Mouse (Mus musculus): ENCODE results near the gene Elmo1. TPM values are rescaled to one million over a fixed set of nuclear protein-coding genes. Genes with fewer than 3 reads are reported as not detected.

The Elmo1 gene
- polyA plus RNA-seq, 1 experiment, result 16.1 TPM

DNA sequence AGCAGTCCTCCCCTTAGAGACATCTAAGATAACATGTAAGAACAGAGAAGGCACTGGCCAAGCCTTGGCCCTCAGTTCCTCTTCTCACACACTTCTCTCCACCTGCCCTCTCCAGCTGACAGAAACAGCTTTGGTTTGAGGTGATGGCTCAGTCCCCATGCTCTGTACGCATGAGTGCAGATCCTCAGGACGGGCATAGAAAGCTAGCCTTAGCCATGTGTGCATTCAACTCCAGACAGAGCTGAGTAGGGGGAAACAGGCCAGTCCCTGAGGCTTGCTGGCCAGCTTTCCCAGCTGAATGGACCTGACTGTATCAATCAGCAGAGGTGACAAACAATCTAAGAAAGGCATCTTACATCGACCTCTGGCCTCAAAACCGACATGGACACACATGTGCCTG, 435.4 kb downstream of the Elmo1 start:
- no peaks in the 10 kb centered on the region for H3K27me3 ChIP-seq (ENCODE audit: control insufficient read depth, insufficient read depth, low read length, poor library complexity, severe bottlenecking)
- TF ChIP-seq EP300 (IDR thresholded peaks at IDR 0.05; ENCODE audit: insufficient read depth, low read depth, low read length) (no peak), CTCF (IDR thresholded peaks at IDR 0.05; ENCODE audit: low read depth, low read length) (no peak), POLR2A (IDR thresholded peaks at IDR 0.05; ENCODE audit: insufficient read depth, low read length) (no peak)

DNA sequence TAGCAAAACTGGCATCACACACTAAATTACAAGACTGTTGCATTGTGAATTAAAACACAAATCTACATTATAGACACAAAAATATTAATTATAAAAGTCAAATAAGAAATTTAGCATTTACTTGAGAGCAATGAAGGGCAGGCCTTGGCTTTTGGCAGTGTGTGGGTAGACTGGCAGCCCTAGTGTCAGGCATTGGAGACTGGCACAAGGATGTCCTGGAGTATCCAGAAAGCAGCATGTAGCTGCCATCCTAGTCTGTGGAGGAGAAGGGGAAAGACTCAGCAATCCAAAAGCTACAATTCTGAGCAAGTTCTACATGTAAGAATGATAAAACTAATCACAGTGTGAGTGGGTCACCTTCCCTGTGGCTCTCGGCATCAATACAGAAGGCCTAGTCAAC, 446.7 kb downstream of the Elmo1 start:
- TF ChIP-seq POLR2A (IDR thresholded peaks at IDR 0.05; ENCODE audit: insufficient read depth, low read length) (no peak), EP300 (IDR thresholded peaks at IDR 0.05; ENCODE audit: insufficient read depth, low read depth, low read length) (no peak), CTCF (IDR thresholded peaks at IDR 0.05; ENCODE audit: low read depth, low read length) (no peak)
- no peak overlapping the region for H3K4me3 ChIP-seq (ENCODE audit: low read depth, low read length)
- H3K4me1 ChIP-seq (ENCODE audit: control insufficient read depth, insufficient read depth, low read length), result no peaks in the 10 kb centered on the region

More for the DNA sequence above, 435.4 kb downstream of the Elmo1 start:
- no peaks in the 10 kb centered on the region for H3K36me3 ChIP-seq (ENCODE audit: control insufficient read depth, insufficient read depth, low read length, poor library complexity, severe bottlenecking)
- H3K9ac ChIP-seq (ENCODE audit: low read depth, poor library complexity, severe bottlenecking), result no peak overlapping the region
- H3K9me3 ChIP-seq (replicated peaks; ENCODE audit: control insufficient read depth, insufficient read depth, low read length, poor library complexity, severe bottlenecking), result no peaks in the 10 kb centered on the region
- no peak overlapping the region for H3K4me3 ChIP-seq (ENCODE audit: low read depth, low read length)
- no peaks in the 10 kb centered on the region for H3K4me1 ChIP-seq (ENCODE audit: control insufficient read depth, insufficient read depth, low read length)
- no peak overlapping the region for H3K27ac ChIP-seq (ENCODE audit: insufficient read depth, low read length)

DNA sequence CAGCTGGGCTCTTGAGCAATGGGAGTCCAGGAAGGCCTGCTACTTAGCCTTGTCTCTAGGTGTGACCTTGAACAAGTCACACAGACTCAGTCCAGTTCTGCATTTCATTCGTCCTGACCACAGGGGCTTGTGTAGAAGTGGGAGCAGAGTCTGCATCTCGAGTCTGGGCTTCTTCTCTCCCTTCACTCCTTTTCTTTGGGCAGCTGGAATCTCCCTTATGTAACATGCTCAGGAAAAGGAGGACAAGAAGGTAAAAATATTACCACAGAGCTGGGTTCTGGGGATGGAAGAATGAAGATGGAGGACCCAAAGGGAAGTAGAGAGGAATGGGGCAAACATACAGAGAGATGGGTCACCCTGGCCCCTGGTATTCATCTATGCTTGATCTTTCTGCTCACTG, 447.1 kb downstream of the Elmo1 start:
- no peak overlapping the region for H3K27ac ChIP-seq (ENCODE audit: insufficient read depth, low read length)
- TF ChIP-seq CTCF (IDR thresholded peaks at IDR 0.05; ENCODE audit: low read depth, low read length) (no peak), EP300 (IDR thresholded peaks at IDR 0.05; ENCODE audit: insufficient read depth, low read depth, low read length) (no peak), POLR2A (IDR thresholded peaks at IDR 0.05; ENCODE audit: insufficient read depth, low read length) (no peak)
- no peaks in the 10 kb centered on the region for H3K27me3 ChIP-seq (ENCODE audit: control insufficient read depth, insufficient read depth, low read length, poor library complexity, severe bottlenecking)
- H3K9ac ChIP-seq (ENCODE audit: low read depth, poor library complexity, severe bottlenecking), result no peak overlapping the region
- H3K4me1 ChIP-seq (ENCODE audit: control insufficient read depth, insufficient read depth, low read length), result no peaks in the 10 kb centered on the region
- no peaks in the 10 kb centered on the region for H3K9me3 ChIP-seq (replicated peaks; ENCODE audit: control insufficient read depth, insufficient read depth, low read length, poor library complexity, severe bottlenecking)
- H3K36me3 ChIP-seq (ENCODE audit: control insufficient read depth, insufficient read depth, low read length, poor library complexity, severe bottlenecking), result no peaks in the 10 kb centered on the region
- no peak overlapping the region for H3K4me3 ChIP-seq (ENCODE audit: low read depth, low read length)

More for the DNA sequence above, 446.7 kb downstream of the Elmo1 start:
- Histone ChIP-seq H3K27ac (ENCODE audit: insufficient read depth, low read length) (no peak overlapping the region), H3K36me3 (ENCODE audit: control insufficient read depth, insufficient read depth, low read length, poor library complexity, severe bottlenecking) (no peaks in the 10 kb centered on the region), H3K9me3 (replicated peaks; ENCODE audit: control insufficient read depth, insufficient read depth, low read length, poor library complexity, severe bottlenecking) (no peaks in the 10 kb centered on the region), H3K27me3 (ENCODE audit: control insufficient read depth, insufficient read depth, low read length, poor library complexity, severe bottlenecking) (no peaks in the 10 kb centered on the region), H3K9ac (ENCODE audit: low read depth, poor library complexity, severe bottlenecking) (no peak overlapping the region)

DNA sequence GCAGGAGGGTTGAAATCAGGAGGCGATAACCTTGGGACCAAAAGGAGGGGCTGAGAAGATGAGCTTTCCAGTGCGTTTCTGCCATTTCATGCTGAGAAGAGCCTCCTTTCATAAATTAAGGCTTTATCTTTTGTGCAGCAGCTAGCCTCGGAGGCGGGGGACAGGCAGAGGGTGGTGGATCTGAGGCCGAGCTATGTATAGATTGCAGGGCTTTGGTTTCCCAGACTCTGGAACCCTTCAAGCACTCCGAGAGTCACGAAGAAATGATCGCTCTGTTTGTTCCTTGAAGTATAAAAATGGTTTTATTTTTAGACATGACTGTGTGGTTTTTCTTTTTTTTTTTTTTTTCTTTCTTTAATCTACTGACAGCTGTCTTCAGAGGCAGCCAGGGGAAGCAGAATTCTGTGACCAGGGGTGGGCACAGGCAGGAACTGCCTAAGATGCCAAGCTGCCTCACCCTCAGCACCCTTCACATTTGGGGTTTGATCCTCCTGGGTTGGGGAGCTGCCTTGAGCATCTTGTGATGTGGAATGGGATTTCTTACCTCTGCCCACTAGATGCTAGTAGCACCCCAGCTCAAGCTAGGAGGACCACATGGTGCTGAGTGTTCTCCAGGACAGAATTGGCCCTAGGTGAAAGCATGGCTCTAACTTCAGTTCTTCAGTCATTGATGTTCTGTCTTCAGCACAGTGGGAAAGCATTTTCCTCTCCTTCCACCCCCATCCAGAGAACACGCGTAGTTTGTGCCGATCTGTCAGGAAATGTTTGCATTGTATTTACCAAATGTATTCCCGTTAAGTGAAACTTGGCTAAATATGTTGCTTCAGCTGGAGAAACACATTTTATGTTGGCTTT, 448.0 kb downstream of the Elmo1 start:
- H3K4me1 ChIP-seq (ENCODE audit: control insufficient read depth, insufficient read depth, low read length), result no peaks in the 10 kb centered on the region
- no peaks in the 10 kb centered on the region for H3K27me3 ChIP-seq (ENCODE audit: control insufficient read depth, insufficient read depth, low read length, poor library complexity, severe bottlenecking)
- no peak overlapping the region for H3K4me3 ChIP-seq (ENCODE audit: low read depth, low read length)
- no peaks in the 10 kb centered on the region for H3K36me3 ChIP-seq (ENCODE audit: control insufficient read depth, insufficient read depth, low read length, poor library complexity, severe bottlenecking)
- no peak overlapping the region for H3K27ac ChIP-seq (ENCODE audit: insufficient read depth, low read length)
- TF ChIP-seq EP300 (IDR thresholded peaks at IDR 0.05; ENCODE audit: insufficient read depth, low read depth, low read length), result no peak
- no peak for TF ChIP-seq CTCF (IDR thresholded peaks at IDR 0.05; ENCODE audit: low read depth, low read length)
- no peak for TF ChIP-seq POLR2A (IDR thresholded peaks at IDR 0.05; ENCODE audit: insufficient read depth, low read length)
- H3K9me3 ChIP-seq (replicated peaks; ENCODE audit: control insufficient read depth, insufficient read depth, low read length, poor library complexity, severe bottlenecking), result no peaks in the 10 kb centered on the region
- no peak overlapping the region for H3K9ac ChIP-seq (ENCODE audit: low read depth, poor library complexity, severe bottlenecking)

DNA sequence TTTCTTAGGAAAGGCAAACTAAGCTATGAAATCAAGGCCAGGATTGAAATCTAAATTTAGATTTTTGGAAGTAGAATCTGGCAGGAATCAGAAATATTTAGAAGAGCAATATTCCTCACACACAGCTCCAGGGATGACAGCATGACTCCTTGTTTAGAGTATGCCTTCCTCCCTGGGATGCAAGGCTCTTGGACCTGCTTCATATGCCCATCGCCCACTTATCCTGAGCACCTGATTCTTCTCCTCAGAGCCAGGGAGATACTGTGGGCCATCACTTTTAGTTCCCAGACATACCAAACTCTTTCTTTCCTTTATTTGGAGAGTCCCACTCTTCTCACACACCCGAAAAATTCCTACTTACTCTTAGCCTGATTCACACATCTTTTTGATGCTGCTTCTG, 449.2 kb downstream of the Elmo1 start:
- Histone ChIP-seq H3K27ac (ENCODE audit: insufficient read depth, low read length) (no peak overlapping the region), H3K27me3 (ENCODE audit: control insufficient read depth, insufficient read depth, low read length, poor library complexity, severe bottlenecking) (no peaks in the 10 kb centered on the region), H3K4me3 (ENCODE audit: low read depth, low read length) (no peak overlapping the region), H3K36me3 (ENCODE audit: control insufficient read depth, insufficient read depth, low read length, poor library complexity, severe bottlenecking) (no peaks in the 10 kb centered on the region), H3K9me3 (replicated peaks; ENCODE audit: control insufficient read depth, insufficient read depth, low read length, poor library complexity, severe bottlenecking) (no peaks in the 10 kb centered on the region), H3K4me1 (ENCODE audit: control insufficient read depth, insufficient read depth, low read length) (no peaks in the 10 kb centered on the region), H3K9ac (ENCODE audit: low read depth, poor library complexity, severe bottlenecking) (no peak overlapping the region)
- TF ChIP-seq CTCF (IDR thresholded peaks at IDR 0.05; ENCODE audit: low read depth, low read length), result no peak
- no peak for TF ChIP-seq POLR2A (IDR thresholded peaks at IDR 0.05; ENCODE audit: insufficient read depth, low read length)
- no peak for TF ChIP-seq EP300 (IDR thresholded peaks at IDR 0.05; ENCODE audit: insufficient read depth, low read depth, low read length)

DNA sequence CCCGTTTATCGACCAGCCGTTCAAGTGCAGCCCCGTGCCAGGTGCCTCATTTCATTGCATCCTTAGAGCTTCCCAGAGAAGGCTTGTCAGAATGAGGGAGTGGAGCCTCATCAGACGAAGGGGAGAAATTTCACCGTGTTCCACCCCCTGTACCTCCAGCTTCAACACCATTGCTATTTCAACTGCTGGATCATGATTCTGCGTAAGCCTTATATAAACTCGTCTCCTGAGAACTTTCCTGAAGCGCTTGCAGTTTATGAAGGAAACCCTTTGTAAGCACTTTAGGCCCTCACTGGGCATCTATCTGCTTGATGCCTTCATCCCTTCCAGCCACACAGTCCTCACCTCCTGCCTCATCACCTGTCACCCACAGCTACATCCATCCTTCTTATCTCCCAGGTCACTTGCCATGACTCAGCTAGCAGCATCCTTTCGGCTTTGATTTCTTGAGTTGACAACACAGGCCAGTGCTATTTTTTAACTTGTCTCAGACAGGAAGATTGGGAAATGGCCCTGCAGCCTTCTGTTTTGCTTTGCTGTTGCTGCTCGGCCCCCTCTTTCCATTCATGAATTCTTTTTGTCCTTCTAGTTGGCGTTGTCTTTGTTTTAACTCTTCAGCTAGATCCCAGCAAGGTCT, 456.3 kb downstream of the Elmo1 start:
- Histone ChIP-seq H3K9me3 (replicated peaks; ENCODE audit: control insufficient read depth, insufficient read depth, low read length, poor library complexity, severe bottlenecking) (no peaks in the 10 kb centered on the region), H3K4me1 (ENCODE audit: control insufficient read depth, insufficient read depth, low read length) (no peaks in the 10 kb centered on the region), H3K27ac (ENCODE audit: insufficient read depth, low read length) (no peak overlapping the region), H3K4me3 (ENCODE audit: low read depth, low read length) (no peak overlapping the region), H3K36me3 (ENCODE audit: control insufficient read depth, insufficient read depth, low read length, poor library complexity, severe bottlenecking) (no peaks in the 10 kb centered on the region), H3K27me3 (ENCODE audit: control insufficient read depth, insufficient read depth, low read length, poor library complexity, severe bottlenecking) (no peaks in the 10 kb centered on the region), H3K9ac (ENCODE audit: low read depth, poor library complexity, severe bottlenecking) (no peak overlapping the region)
- TF ChIP-seq CTCF (IDR thresholded peaks at IDR 0.05; ENCODE audit: low read depth, low read length), result no peak
- TF ChIP-seq POLR2A (IDR thresholded peaks at IDR 0.05; ENCODE audit: insufficient read depth, low read length), result no peak
- TF ChIP-seq EP300 (IDR thresholded peaks at IDR 0.05; ENCODE audit: insufficient read depth, low read depth, low read length), result no peak

Data from ES-Bruce4 (cell line).